Mouse (Mus musculus) embryonic fibroblast, embryonic 13.5 days (primary cell): ENCODE data around the gene 9530003J23Rik.

Experiments
- CTCF ChIP-seq: IDR thresholded peaks from 2 replicates; pipeline ENCODE4 v1.5.1; 2011; ENCODE audit warnings: mild to moderate bottlenecking, control low read depth, low read length, moderate library complexity, borderline replicate concordance; ENCODE audit not compliant: insufficient read depth
- POLR2A ChIP-seq: IDR thresholded peaks from 2 replicates; pipeline ENCODE4 v1.6.1; 2011; ENCODE audit warnings: low read depth, mild to moderate bottlenecking, control low read depth, low read length, moderate library complexity

- TF ChIP-seq CTCF = no peak
- no peak for TF ChIP-seq POLR2A
Measured at GRCm38 (mm10) chr10:117199701-117200100, 38.8 kb downstream of the 9530003J23Rik start.
